Mouse (Mus musculus): ENCODE data around the gene Golga5. TPM values are rescaled to one million over a fixed set of nuclear protein-coding genes. Genes with fewer than 3 reads are reported as not detected.

The Golga5 gene
- polyA plus RNA-seq, 1 experiment from 2014 or later = 29.8 TPM

DNA sequence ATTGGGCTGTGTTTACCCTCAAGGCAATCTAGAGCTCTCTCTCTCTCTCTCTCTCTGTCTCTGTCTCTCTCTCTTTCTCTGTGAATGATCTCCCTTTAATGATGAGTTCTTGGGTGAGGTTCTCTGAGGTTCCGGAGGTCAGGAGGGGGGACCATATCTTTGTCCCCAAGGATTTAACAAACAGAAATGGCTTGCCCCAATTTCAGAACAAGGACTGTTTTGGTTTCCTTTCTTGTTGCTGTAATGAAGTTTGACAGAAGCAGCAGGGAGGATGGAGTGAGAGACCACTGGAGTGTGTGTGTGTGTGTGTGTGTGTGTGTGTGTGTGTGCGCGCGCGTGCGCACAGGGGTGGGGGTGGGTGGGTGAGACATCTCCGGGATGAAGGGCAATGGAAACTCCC lies 72.2 kb downstream of the Golga5 start:
- Histone ChIP-seq H3K4me1 (ENCODE audit: insufficient read depth, low read depth, low read length) (no peaks in the 10 kb centered on the region), H3K27me3 (replicated peaks; ENCODE audit: insufficient read depth, low read length) (no peaks in the 10 kb centered on the region), H3K4me3 (ENCODE audit: low read depth, low read length) (no peak overlapping the region), H3K9me3 (ENCODE audit: low read length) (no peaks in the 10 kb centered on the region), H3K4me2 (replicated peaks; ENCODE audit: low read depth, low read length) (no peak overlapping the region), H3K9ac (replicated peaks; ENCODE audit: low read depth) (no peak overlapping the region), H3K27ac (ENCODE audit: low read length) (no peak overlapping the region), H3K36me3 (ENCODE audit: insufficient read depth, low read length) (no peaks in the 10 kb centered on the region)
- DNase-seq (ENCODE audit: low spot score) = no peak
- TF ChIP-seq CTCF (IDR thresholded peaks at IDR 0.05) (no peak), EP300 (IDR thresholded peaks at IDR 0.05) (no peak)
- WGBS = 88% methylated on average over 2 of the region's 7 CpGs
- ATAC-seq = no peak

DNA sequence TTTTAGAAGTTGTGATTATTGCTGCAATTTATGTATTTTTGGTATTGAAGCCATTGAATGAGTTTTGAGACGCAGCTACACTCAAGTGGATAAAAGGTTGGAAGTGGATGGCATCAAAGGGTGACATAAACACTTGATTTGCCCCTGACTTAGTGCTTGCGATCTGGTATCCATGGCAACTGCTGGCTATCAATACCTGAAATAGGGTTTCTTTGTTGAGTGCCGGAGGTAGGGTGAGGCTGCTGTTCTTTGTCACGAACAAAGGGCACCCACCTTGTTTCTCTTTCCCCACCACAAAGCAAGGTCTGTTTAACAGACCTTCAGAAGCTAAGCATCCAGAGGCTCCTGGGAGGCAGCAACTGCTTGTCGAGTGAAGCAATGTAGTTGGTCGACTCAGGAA lies 76.2 kb downstream of the Golga5 start:
- H3K27me3 ChIP-seq (replicated peaks; ENCODE audit: insufficient read depth, low read length) = no peaks in the 10 kb centered on the region
- H3K27ac ChIP-seq (ENCODE audit: low read length) = no peak overlapping the region
- no peak overlapping the region for H3K9ac ChIP-seq (replicated peaks; ENCODE audit: low read depth)
- no peak overlapping the region for H3K4me3 ChIP-seq (ENCODE audit: low read depth, low read length)
- DNase-seq (ENCODE audit: low spot score) (no peak), ATAC-seq (no peak)
- no peak overlapping the region for H3K4me2 ChIP-seq (replicated peaks; ENCODE audit: low read depth, low read length)
- H3K36me3 ChIP-seq (ENCODE audit: insufficient read depth, low read length) = no peaks in the 10 kb centered on the region
- no peaks in the 10 kb centered on the region for H3K4me1 ChIP-seq (ENCODE audit: insufficient read depth, low read depth, low read length)
- WGBS = 48% methylated on average over 6 of the region's 6 CpGs
- H3K9me3 ChIP-seq (ENCODE audit: low read length) = no peaks in the 10 kb centered on the region
- TF ChIP-seq EP300 (IDR thresholded peaks at IDR 0.05) (no peak), CTCF (IDR thresholded peaks at IDR 0.05) (no peak)

Other genes starting within 250 kb of the Golga5 start
- 17.7 and 19.3 TPM in 2 replicates for gene Rin3, start 186.1 kb upstream of the Golga5 start, polyA plus RNA-seq (2015; fragmentation: Nextera tagmentation; extraction: Ambion mirVana)
- gene Lgmn, start 29.3 kb upstream of the Golga5 start, polyA plus RNA-seq (2015; fragmentation: Nextera tagmentation; extraction: Ambion mirVana) = 174 and 198 TPM in 2 replicates
- gene Chga, start 85.8 kb downstream of the Golga5 start, polyA plus RNA-seq (2015; fragmentation: Nextera tagmentation; extraction: Ambion mirVana) = 0.49 and 0.54 TPM in 2 replicates
- gene Itpk1, start 235.8 kb downstream of the Golga5 start, polyA plus RNA-seq (2015; fragmentation: Nextera tagmentation; extraction: Ambion mirVana) = 9.7 and 10.9 TPM in 2 replicates

Data from lung, postnatal 0 days (tissue).